Mouse (Mus musculus) hindbrain, embryonic 10.5 days (tissue): ENCODE measurements around the gene Pdcl. TPM values are rescaled to one million over a fixed set of nuclear protein-coding genes. Genes with fewer than 3 reads are reported as not detected.

Experiments
- polyA plus RNA-seq: library from polyadenylated mRNA; unstranded; fragments of >200 nt; fragmentation: Nextera tagmentation; extraction: Ambion mirVana; gene quantifications from 2 replicates; pipeline ENCODE4 v1.2.1, GENCODE M21; 2016

Pdcl gene
- polyA plus RNA-seq, 1 experiment from 2014 or later = 49.6 TPM

Other genes with a start within 250 kb of the Pdcl start
- not detected in 2 replicates for gene Olfr362, start 241.4 kb downstream of the Pdcl start, polyA plus RNA-seq
- not detected in 2 replicates for gene Olfr364-ps1, start 220.0 kb downstream of the Pdcl start, polyA plus RNA-seq
- gene Olfr365, start 171.1 kb downstream of the Pdcl start, polyA plus RNA-seq = not detected in 2 replicates
- gene Olfr366, start 147.8 kb downstream of the Pdcl start, polyA plus RNA-seq = not detected in 2 replicates
- gene Olfr368, start 32.8 kb downstream of the Pdcl start, polyA plus RNA-seq = not detected in 2 replicates
- 18.3 and 19.3 TPM in 2 replicates for gene Rc3h2, start 63.6 kb upstream of the Pdcl start, polyA plus RNA-seq
- gene Zbtb26, start 83.8 kb upstream of the Pdcl start, polyA plus RNA-seq = 7.7 and 9.3 TPM in 2 replicates
- 6.1 and 6.5 TPM in 2 replicates for gene Zbtb6, start 83.8 kb upstream of the Pdcl start, polyA plus RNA-seq
- 42.9 and 44.6 TPM in 2 replicates for gene Rabgap1, start 83.9 kb upstream of the Pdcl start, polyA plus RNA-seq
- 1.3 and 1.5 TPM in 2 replicates for gene Gpr21, start 157.0 kb upstream of the Pdcl start, polyA plus RNA-seq